Mouse (Mus musculus): Measurements from ENCODE around the gene Leprot. TPM values are rescaled to one million over a fixed set of nuclear protein-coding genes. Genes with fewer than 3 reads are reported as not detected.

The Leprot gene
- polyA plus RNA-seq, 1 experiment: 0.48 TPM

DNA sequence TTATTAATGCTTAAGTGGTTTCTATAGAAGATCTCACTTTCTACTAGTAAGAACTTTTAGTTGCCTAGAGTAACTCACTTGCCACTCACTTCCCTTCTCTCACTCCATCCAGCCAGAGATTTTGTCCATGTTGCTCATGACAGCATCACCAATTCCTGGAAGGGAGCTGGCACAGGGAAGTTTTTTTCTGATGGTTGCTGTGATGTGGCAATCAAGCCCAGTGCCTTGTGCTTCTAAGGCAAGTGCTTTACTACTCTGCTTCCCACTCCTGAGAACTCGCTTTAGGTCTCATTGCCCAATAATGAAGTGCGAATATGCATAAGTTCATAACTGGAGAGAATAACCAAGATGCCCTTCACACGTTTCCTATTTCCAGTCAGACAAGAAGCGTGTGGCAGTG, 35.1 kb downstream of the Leprot start:
- Histone ChIP-seq H3K9me3 (ENCODE audit: control insufficient read depth, low read length) (no peaks in the 10 kb centered on the region), H3K4me1 (ENCODE audit: control insufficient read depth) (no peaks in the 10 kb centered on the region), H3K4me3 (replicated peaks) (no peak overlapping the region), H3K36me3 (ENCODE audit: control insufficient read depth) (no peaks in the 10 kb centered on the region), H3K27me3 (ENCODE audit: control insufficient read depth) (no peaks in the 10 kb centered on the region)
- no peak for TF ChIP-seq TAL1 (IDR thresholded peaks at IDR 0.05; ENCODE audit: low read length)
- TF ChIP-seq GATA1 (IDR thresholded peaks at IDR 0.05; ENCODE audit: low read length): no peak

DNA sequence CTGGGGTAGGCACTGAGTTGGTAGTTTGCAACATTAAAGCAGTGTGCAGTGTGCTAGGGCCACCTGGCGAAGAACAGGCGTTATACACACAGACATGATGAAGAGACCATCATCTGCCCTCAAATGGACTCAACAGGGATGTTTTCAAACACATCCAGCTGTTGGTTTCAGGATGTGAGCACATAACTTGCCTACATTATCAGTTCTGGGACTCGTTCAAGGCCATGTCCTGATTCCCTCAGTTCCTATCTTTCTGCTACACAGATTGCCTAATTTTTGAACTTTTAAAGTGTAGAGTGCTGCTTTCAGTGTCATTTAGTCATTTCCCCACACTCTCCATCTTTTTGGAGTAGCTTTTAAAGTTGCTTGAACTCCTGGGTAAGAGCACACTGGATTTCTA, 35.6 kb downstream of the Leprot start:
- no peaks in the 10 kb centered on the region for H3K4me1 ChIP-seq (ENCODE audit: control insufficient read depth)
- no peak overlapping the region for H3K4me3 ChIP-seq (replicated peaks)
- H3K9me3 ChIP-seq (ENCODE audit: control insufficient read depth, low read length): no peaks in the 10 kb centered on the region
- no peaks in the 10 kb centered on the region for H3K27me3 ChIP-seq (ENCODE audit: control insufficient read depth)
- TF ChIP-seq GATA1 (IDR thresholded peaks at IDR 0.05; ENCODE audit: low read length) (no peak), TAL1 (IDR thresholded peaks at IDR 0.05; ENCODE audit: low read length) (no peak)
- H3K36me3 ChIP-seq (ENCODE audit: control insufficient read depth): no peaks in the 10 kb centered on the region

DNA sequence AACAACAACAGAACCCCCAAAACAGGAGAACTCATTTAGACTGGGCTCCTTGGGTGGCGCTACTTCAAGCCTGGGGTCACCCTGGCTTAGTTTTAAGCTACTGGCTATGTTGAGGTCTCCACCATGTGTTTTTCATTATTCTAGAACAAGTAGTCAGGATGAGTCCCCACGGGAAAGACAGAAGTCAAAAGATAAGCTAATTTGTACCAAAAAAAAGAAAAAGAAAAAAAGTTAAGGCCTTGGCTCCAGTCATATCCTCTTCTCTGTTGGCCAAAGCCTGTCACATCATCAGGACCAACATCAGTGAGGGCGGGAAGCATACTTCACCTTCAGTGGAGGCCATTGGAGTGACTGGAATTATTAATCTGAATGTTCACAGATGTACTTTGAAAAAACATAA, 37.3 kb downstream of the Leprot start:
- H3K27me3 ChIP-seq (ENCODE audit: control insufficient read depth): no peaks in the 10 kb centered on the region
- TF ChIP-seq TAL1 (IDR thresholded peaks at IDR 0.05; ENCODE audit: low read length) (no peak), GATA1 (IDR thresholded peaks at IDR 0.05; ENCODE audit: low read length) (no peak)
- H3K4me3 ChIP-seq (replicated peaks): no peak overlapping the region
- H3K36me3 ChIP-seq (ENCODE audit: control insufficient read depth): no peaks in the 10 kb centered on the region
- no peaks in the 10 kb centered on the region for H3K9me3 ChIP-seq (ENCODE audit: control insufficient read depth, low read length)
- no peaks in the 10 kb centered on the region for H3K4me1 ChIP-seq (ENCODE audit: control insufficient read depth)

DNA sequence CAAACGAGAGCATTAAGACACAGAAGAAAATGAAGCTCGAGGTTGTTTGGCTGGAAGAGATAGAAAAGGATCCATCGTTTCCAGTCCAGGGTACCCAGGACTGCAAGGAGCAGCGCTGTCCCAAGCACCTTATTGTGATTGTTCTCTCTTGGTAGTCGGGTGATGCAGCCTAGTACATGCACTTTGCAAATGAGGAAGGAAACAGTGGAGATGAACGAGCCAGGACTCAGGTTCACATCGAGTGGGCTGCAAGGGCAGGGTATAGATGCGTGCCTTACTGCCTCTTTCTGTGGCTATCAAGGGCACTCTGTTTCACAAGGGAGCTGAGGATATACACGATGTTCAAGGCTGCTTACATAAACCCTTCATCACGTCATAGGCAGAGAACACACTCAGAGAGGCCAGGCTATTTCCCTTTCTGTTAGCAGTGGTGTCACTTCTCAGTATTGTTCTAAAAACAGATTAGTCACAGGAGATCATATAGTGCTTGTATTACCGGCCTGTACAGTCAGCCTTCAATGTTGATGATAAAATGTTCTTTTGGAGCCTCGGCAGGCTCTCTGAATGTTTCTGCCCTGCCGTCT, 38.8 kb downstream of the Leprot start:
- Histone ChIP-seq H3K4me3 (replicated peaks) (no peak overlapping the region), H3K4me1 (ENCODE audit: control insufficient read depth) (no peaks in the 10 kb centered on the region), H3K27me3 (ENCODE audit: control insufficient read depth) (no peaks in the 10 kb centered on the region), H3K36me3 (ENCODE audit: control insufficient read depth) (no peaks in the 10 kb centered on the region), H3K9me3 (ENCODE audit: control insufficient read depth, low read length) (no peaks in the 10 kb centered on the region)
- TF ChIP-seq GATA1 (IDR thresholded peaks at IDR 0.05; ENCODE audit: low read length) (no peak), TAL1 (IDR thresholded peaks at IDR 0.05; ENCODE audit: low read length) (no peak)

DNA sequence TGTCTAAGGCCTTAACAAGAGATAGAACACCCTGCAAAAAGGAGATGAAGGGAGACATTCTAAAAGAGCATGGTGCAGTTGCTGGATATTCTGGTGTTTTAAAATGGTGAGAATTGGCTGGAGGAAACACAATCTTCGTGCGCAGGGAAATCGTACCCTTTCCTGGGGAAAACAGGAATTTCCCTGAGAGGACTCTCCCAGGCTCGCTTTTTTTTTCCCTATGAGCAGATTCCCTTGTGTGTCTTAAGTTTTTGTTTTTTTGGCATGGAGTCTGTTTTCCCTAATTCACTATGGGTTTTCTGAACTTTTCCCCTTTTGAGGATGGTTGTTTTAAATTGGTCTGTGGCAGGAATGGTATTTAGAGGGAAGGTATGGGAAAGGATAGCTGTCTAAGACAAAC, 41.7 kb downstream of the Leprot start:
- H3K9me3 ChIP-seq (ENCODE audit: control insufficient read depth, low read length): no peaks in the 10 kb centered on the region
- TF ChIP-seq GATA1 (IDR thresholded peaks at IDR 0.05; ENCODE audit: low read length) (no peak), TAL1 (IDR thresholded peaks at IDR 0.05; ENCODE audit: low read length) (no peak)
- H3K27me3 ChIP-seq (ENCODE audit: control insufficient read depth): no peaks in the 10 kb centered on the region
- no peaks in the 10 kb centered on the region for H3K36me3 ChIP-seq (ENCODE audit: control insufficient read depth)
- no peaks in the 10 kb centered on the region for H3K4me1 ChIP-seq (ENCODE audit: control insufficient read depth)
- H3K4me3 ChIP-seq (replicated peaks): no peak overlapping the region

DNA sequence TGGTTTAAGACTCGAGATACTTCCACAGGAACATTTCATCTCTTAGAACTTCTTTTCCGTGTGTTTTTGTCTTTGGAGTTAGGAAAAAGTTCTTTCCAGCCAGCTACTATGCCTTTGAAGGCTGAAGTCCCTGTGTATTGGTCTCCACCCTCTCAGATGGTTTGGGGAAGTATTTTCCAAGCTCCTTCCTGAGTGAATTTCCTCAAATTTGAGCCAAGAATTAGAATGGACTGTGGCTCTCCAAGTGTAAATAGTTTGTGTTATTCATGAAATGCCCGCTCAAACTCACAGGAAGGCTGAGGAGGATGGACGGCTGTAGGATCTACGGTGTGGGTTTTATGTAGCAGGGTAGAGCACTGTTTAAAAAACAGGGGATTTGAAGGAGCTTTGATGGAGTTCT, 42.1 kb downstream of the Leprot start:
- no peak overlapping the region for H3K4me3 ChIP-seq (replicated peaks)
- H3K4me1 ChIP-seq (ENCODE audit: control insufficient read depth): no peaks in the 10 kb centered on the region
- no peaks in the 10 kb centered on the region for H3K27me3 ChIP-seq (ENCODE audit: control insufficient read depth)
- no peaks in the 10 kb centered on the region for H3K36me3 ChIP-seq (ENCODE audit: control insufficient read depth)
- no peaks in the 10 kb centered on the region for H3K9me3 ChIP-seq (ENCODE audit: control insufficient read depth, low read length)
- no peak for TF ChIP-seq GATA1 (IDR thresholded peaks at IDR 0.05; ENCODE audit: low read length)
- no peak for TF ChIP-seq TAL1 (IDR thresholded peaks at IDR 0.05; ENCODE audit: low read length)

DNA sequence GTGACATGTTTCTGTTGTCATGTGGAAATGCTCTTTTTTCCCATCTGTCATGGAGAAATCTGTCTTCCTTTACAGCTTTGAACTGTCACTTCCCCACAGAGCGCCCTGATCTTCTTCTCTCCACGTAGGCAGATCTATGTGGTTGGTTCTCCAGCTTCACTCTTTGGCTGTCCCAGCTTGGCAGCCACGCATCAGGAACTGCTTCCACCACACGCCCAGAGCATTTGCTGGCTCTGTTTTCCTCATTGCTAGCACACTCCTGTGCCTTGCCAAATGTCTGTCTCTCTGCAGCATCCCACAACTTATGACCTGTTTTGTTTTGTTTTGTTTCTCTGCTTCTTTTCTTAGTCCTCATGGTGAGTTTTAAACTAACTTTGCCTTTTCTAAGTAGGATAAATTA, 45.4 kb downstream of the Leprot start:
- H3K27me3 ChIP-seq (ENCODE audit: control insufficient read depth): no peaks in the 10 kb centered on the region
- H3K36me3 ChIP-seq (ENCODE audit: control insufficient read depth): no peaks in the 10 kb centered on the region
- H3K4me1 ChIP-seq (ENCODE audit: control insufficient read depth): no peaks in the 10 kb centered on the region
- TF ChIP-seq GATA1 (IDR thresholded peaks at IDR 0.05; ENCODE audit: low read length): no peak
- no peak for TF ChIP-seq TAL1 (IDR thresholded peaks at IDR 0.05; ENCODE audit: low read length)
- H3K4me3 ChIP-seq (replicated peaks): no peak overlapping the region
- H3K9me3 ChIP-seq (ENCODE audit: control insufficient read depth, low read length): no peaks in the 10 kb centered on the region

DNA sequence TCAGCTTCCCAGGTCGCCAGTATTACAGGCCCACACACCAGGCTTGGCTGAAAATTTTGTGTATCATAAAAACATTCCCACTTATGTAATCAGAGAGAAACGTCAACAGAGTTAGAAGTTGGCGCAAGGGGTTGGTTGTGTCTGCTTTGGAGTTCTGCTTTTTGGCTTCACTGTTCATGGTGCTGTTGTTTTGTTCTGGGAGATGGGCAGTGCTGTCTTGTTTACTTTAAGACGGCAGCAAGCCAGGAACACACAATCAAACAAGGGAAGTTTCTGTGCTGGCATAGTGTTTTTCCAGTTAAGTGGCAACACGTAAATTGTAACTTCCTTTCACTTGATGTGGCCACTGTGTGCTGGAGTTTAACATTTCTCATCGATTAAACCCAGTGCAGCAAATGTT, 47.0 kb downstream of the Leprot start:
- no peaks in the 10 kb centered on the region for H3K9me3 ChIP-seq (ENCODE audit: control insufficient read depth, low read length)
- no peaks in the 10 kb centered on the region for H3K4me1 ChIP-seq (ENCODE audit: control insufficient read depth)
- TF ChIP-seq TAL1 (IDR thresholded peaks at IDR 0.05; ENCODE audit: low read length) (no peak), GATA1 (IDR thresholded peaks at IDR 0.05; ENCODE audit: low read length) (no peak)
- no peaks in the 10 kb centered on the region for H3K36me3 ChIP-seq (ENCODE audit: control insufficient read depth)
- no peak overlapping the region for H3K4me3 ChIP-seq (replicated peaks)
- H3K27me3 ChIP-seq (ENCODE audit: control insufficient read depth): no peaks in the 10 kb centered on the region

DNA sequence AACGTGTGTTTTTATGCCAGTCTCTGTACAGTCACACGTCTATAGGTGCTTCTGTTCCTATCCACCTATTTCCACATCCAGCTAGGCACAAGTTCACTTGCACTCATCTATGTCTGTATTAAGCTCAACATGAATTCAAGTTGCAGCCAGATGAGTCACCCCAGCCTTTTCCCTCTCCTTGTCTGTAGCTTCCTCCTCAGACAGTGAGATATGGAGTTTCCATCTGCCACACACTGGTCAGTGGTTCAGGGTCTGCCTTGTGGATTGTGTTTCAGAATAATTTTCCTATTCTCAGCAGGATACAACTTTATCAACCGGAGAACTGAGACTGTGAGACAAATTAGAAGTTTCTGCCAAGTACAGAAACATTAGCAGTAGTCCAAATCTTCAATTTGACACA, 49.7 kb downstream of the Leprot start:
- Histone ChIP-seq H3K9me3 (ENCODE audit: control insufficient read depth, low read length) (no peaks in the 10 kb centered on the region), H3K36me3 (ENCODE audit: control insufficient read depth) (no peaks in the 10 kb centered on the region), H3K4me1 (ENCODE audit: control insufficient read depth) (no peaks in the 10 kb centered on the region), H3K4me3 (replicated peaks) (no peak overlapping the region), H3K27me3 (ENCODE audit: control insufficient read depth) (no peaks in the 10 kb centered on the region)
- TF ChIP-seq GATA1 (IDR thresholded peaks at IDR 0.05; ENCODE audit: low read length) (no peak), TAL1 (IDR thresholded peaks at IDR 0.05; ENCODE audit: low read length) (no peak)

DNA sequence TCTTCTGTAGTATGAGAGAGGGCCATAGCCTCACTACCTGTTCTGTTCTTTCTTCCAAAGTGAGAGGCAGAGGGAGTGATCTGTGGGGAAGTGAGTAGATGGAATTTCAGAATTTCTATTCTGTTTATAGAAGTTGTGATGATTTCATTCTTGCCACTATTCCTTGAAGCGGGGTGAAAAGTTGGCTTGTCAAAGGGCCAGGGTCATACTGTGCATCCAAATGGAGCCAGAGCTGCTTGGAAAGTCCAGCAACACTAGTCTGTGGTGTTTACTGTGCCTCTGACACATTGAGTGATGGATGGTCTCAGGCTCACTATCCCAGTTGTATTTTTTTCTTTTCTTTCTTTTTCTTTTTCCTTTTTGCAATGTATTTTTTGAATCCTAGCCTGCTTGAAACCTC, 51.9 kb downstream of the Leprot start:
- H3K9me3 ChIP-seq (ENCODE audit: control insufficient read depth, low read length): no peaks in the 10 kb centered on the region
- TF ChIP-seq TAL1 (IDR thresholded peaks at IDR 0.05; ENCODE audit: low read length) (no peak), GATA1 (IDR thresholded peaks at IDR 0.05; ENCODE audit: low read length) (no peak)
- H3K4me3 ChIP-seq (replicated peaks): no peak overlapping the region
- H3K36me3 ChIP-seq (ENCODE audit: control insufficient read depth): no peaks in the 10 kb centered on the region
- H3K27me3 ChIP-seq (ENCODE audit: control insufficient read depth): no peaks in the 10 kb centered on the region
- H3K4me1 ChIP-seq (ENCODE audit: control insufficient read depth): no peaks in the 10 kb centered on the region

All from erythroblast, embryonic 14.5 days (primary cell).